Mouse (Mus musculus) urinary bladder, postnatal 4 days (tissue): ENCODE measurements around the gene Hoxa10.

ENCODE experiments used
- DNase-seq, 2 experiments: peaks; one replicate each; pipeline ENCODE4 v3.0.0; 2021 to 2022; ENCODE audit warnings: low spot score in 2 of 2

The Hoxa10 gene

GRCm38 (mm10) chr6:52246403-52246803 lies 5.7 kb upstream of the Hoxa10 start:
- peak in 1 of 2 experiments; percentile 61 for DNase-seq

GRCm38 (mm10) chr6:52245757-52246142 lies 5.1 kb upstream of the Hoxa10 start, which contains the start of gene Hoxa11:
Gene Hoxa11 (minus strand): TSS chr6:52245810.
- DNase-seq = peak in 1 of 2 experiments; percentile 63

- DNase-seq = peak in 1 of 2 experiments; percentile 60
These were observed 4.5 kb upstream of the Hoxa10 start for GRCm38 (mm10) chr6:52245040-52245756.

- DNase-seq = peak in 1 of 2 experiments; percentile 49
These were observed 3.9 kb upstream of the Hoxa10 start for GRCm38 (mm10) chr6:52244471-52245039.

- peak in 1 of 2 experiments; percentile 59 for DNase-seq
These were observed 3.0 kb upstream of the Hoxa10 start for GRCm38 (mm10) chr6:52243681-52244121.

GRCm38 (mm10) chr6:52242801-52243332 lies 2.2 kb upstream of the Hoxa10 start:
- DNase-seq = peak in 1 of 2 experiments; percentile 58

GRCm38 (mm10) chr6:52241001-52241621 lies 457 bp upstream of the Hoxa10 start:
- DNase-seq = peak in 1 of 2 experiments; percentile 54

- DNase-seq = peak in 1 of 2 experiments; percentile 59
These were observed 847 bp downstream of the Hoxa10 start for GRCm38 (mm10) chr6:52239625-52240388.

- DNase-seq = peak in 1 of 2 experiments; percentile 52
These were observed 1.7 kb downstream of the Hoxa10 start for GRCm38 (mm10) chr6:52238976-52239375.

GRCm38 (mm10) chr6:52238155-52238545 lies 2.5 kb downstream of the Hoxa10 start:
- peak in 1 of 2 experiments; percentile 55 for DNase-seq

- peak in 1 of 2 experiments; percentile 56 for DNase-seq
These were observed 3.1 kb downstream of the Hoxa10 start for GRCm38 (mm10) chr6:52237346-52238154.

- DNase-seq = peak in 1 of 2 experiments; percentile 38
These were observed 3.8 kb downstream of the Hoxa10 start for GRCm38 (mm10) chr6:52236806-52237205.

- DNase-seq = no peak
These were observed 4.8 kb downstream of the Hoxa10 start for GRCm38 (mm10) chr6:52235866-52236265.

- no peak for DNase-seq
These were observed 5.4 kb downstream of the Hoxa10 start for GRCm38 (mm10) chr6:52235267-52235666.

- peak in 1 of 2 experiments; percentile 78 for DNase-seq
These were observed 6.1 kb downstream of the Hoxa10 start for GRCm38 (mm10) chr6:52234428-52235140.

GRCm38 (mm10) chr6:52233546-52234427 lies 6.9 kb downstream of the Hoxa10 start:
- peak; percentile 79 to 88 for DNase-seq

GRCm38 (mm10) chr6:52232984-52233545 lies 7.6 kb downstream of the Hoxa10 start:
- DNase-seq = peak in 1 of 2 experiments; percentile 58

GRCm38 (mm10) chr6:52232568-52232965 lies 8.1 kb downstream of the Hoxa10 start:
- DNase-seq = peak in 1 of 2 experiments; percentile 61
